Mouse (Mus musculus) MEL (cell line): ENCODE results near the gene Lrig3. TPM values are rescaled to one million over a fixed set of nuclear protein-coding genes. Genes with fewer than 3 reads are reported as not detected.

Experiments
- DNase-seq: peaks from one replicate; pipeline ENCODE4 v3.0.0; 2011; ENCODE audit warnings: low read depth, low spot score
- H3K27ac ChIP-seq: 2 replicates; pipeline ENCODE4 v1.5.1; 2012; ENCODE audit warnings: low read depth, mild to moderate bottlenecking, control low read depth, low read length, moderate library complexity; ENCODE audit not compliant: control insufficient read depth
- H3K27me3 ChIP-seq, 2 experiments: fragments of 150-350 bp in 1 of 2; sonication (generic) in 1 of 2; 2 replicates each; pipeline ENCODE4 v1.6.1; 2012; ENCODE audit warnings: low read length in 2 of 2, mild to moderate bottlenecking in 2 of 2, improper control_type of control experiment in 1 of 2, moderate library complexity in 1 of 2; ENCODE audit not compliant: insufficient read depth in 2 of 2, control insufficient read depth in 1 of 2
- H3K36me3 ChIP-seq, 2 experiments: 2 replicates each; pipeline ENCODE4 v1.6.1; 2012 to 2014; ENCODE audit warnings: low read length in 2 of 2, improper control_type of control experiment in 1 of 2, inconsistent platforms in 1 of 2, mild to moderate bottlenecking in 1 of 2; ENCODE audit not compliant: insufficient read depth in 2 of 2, control insufficient read depth in 1 of 2
- H3K4me1 ChIP-seq, 2 experiments: fragments of 150-350 bp in 1 of 2; sonication (generic) in 1 of 2; 2 replicates each; pipeline ENCODE4 v1.6.1; 2012; ENCODE audit warnings: low read length in 2 of 2, improper control_type of control experiment in 1 of 2, mild to moderate bottlenecking in 1 of 2; ENCODE audit not compliant: insufficient read depth in 2 of 2, control insufficient read depth in 1 of 2
- H3K4me3 ChIP-seq, 2 experiments: fragments of 150-350 bp in 1 of 2; sonication (generic) in 1 of 2; 2 replicates each; pipeline ENCODE4 v1.5.1; 2012; ENCODE audit warnings: low read depth in 2 of 2, low read length in 2 of 2, mild to moderate bottlenecking in 2 of 2, moderate library complexity in 2 of 2, control low read depth in 1 of 2, improper control_type of control experiment in 1 of 2; ENCODE audit not compliant: control insufficient read depth in 1 of 2, insufficient read depth in 1 of 2
- H3K79me2 ChIP-seq: 2 replicates; pipeline ENCODE4 v1.6.1; 2012; ENCODE audit warnings: mild to moderate bottlenecking, low read length, moderate library complexity; ENCODE audit not compliant: control insufficient read depth, poor library complexity, insufficient read depth
- H3K9ac ChIP-seq: 2 replicates; pipeline ENCODE4 v1.6.1; 2012; ENCODE audit warnings: low read depth, mild to moderate bottlenecking, control low read depth, low read length, moderate library complexity; ENCODE audit not compliant: control insufficient read depth, poor library complexity, severe bottlenecking
- H3K9me3 ChIP-seq: fragments of 150-350 bp; sonication (generic); replicated peaks from 2 replicates; pipeline ENCODE4 v1.6.1; 2012; ENCODE audit warnings: mild to moderate bottlenecking, low read length, improper control_type of control experiment, moderate library complexity; ENCODE audit not compliant: insufficient read depth
- BHLHE40 ChIP-seq: IDR thresholded peaks from 2 replicates; pipeline ENCODE4 v1.6.1; 2012; ENCODE audit warnings: low read depth, mild to moderate bottlenecking, inconsistent platforms, low read length, improper control_type of control experiment, borderline replicate concordance
- CHD1 ChIP-seq: IDR thresholded peaks from 2 replicates; pipeline ENCODE4 v1.6.1; 2012; ENCODE audit warnings: low read depth, mild to moderate bottlenecking, inconsistent platforms, low read length, improper control_type of control experiment
- CHD2 ChIP-seq: IDR thresholded peaks from 2 replicates; pipeline ENCODE4 v1.6.1; 2011; ENCODE audit warnings: low read length, improper control_type of control experiment
- EP300 ChIP-seq, 2 experiments: IDR thresholded peaks; 2 replicates each; pipeline ENCODE4 v1.6.1; 2011; ENCODE audit warnings: improper control_type of control experiment in 2 of 2, low read length in 2 of 2, low read depth in 1 of 2, mild to moderate bottlenecking in 1 of 2
- HCFC1 ChIP-seq: IDR thresholded peaks from 2 replicates; pipeline ENCODE4 v1.6.1; 2012; ENCODE audit warnings: low read depth, mild to moderate bottlenecking, inconsistent platforms, low read length, improper control_type of control experiment, moderate library complexity
- MAFK ChIP-seq: IDR thresholded peaks from 2 replicates; pipeline ENCODE4 v1.6.1; 2011; ENCODE audit warnings: low read depth, mild to moderate bottlenecking, low read length, improper control_type of control experiment, borderline replicate concordance
- MAX ChIP-seq: IDR thresholded peaks from 2 replicates; pipeline ENCODE4 v1.6.1; 2011; ENCODE audit warnings: low read length, improper control_type of control experiment
- MXI1 ChIP-seq: IDR thresholded peaks from 2 replicates; pipeline ENCODE4 v1.6.1; 2011; ENCODE audit warnings: mild to moderate bottlenecking, low read depth, low read length, improper control_type of control experiment
- MYB ChIP-seq: IDR thresholded peaks from 2 replicates; pipeline ENCODE4 v1.6.1; 2011; ENCODE audit warnings: mild to moderate bottlenecking, low read depth, low read length, improper control_type of control experiment
- MYC ChIP-seq: IDR thresholded peaks from 2 replicates; pipeline ENCODE4 v1.6.1; 2011; ENCODE audit warnings: low read depth, mild to moderate bottlenecking, low read length, improper control_type of control experiment, moderate library complexity
- NELFE ChIP-seq: IDR thresholded peaks from 2 replicates; pipeline ENCODE4 v1.6.1; 2011; ENCODE audit warnings: low read depth, low read length, improper control_type of control experiment
- RCOR1 ChIP-seq: IDR thresholded peaks from 2 replicates; pipeline ENCODE4 v1.6.1; 2012; ENCODE audit warnings: low read depth, mild to moderate bottlenecking, inconsistent platforms, low read length, improper control_type of control experiment
- SMC3 ChIP-seq: IDR thresholded peaks from 2 replicates; pipeline ENCODE4 v1.6.1; 2011; ENCODE audit warnings: low read depth, low read length, improper control_type of control experiment
- UBTF ChIP-seq: IDR thresholded peaks from 2 replicates; pipeline ENCODE4 v1.6.1; 2012; ENCODE audit warnings: low read depth, mild to moderate bottlenecking, inconsistent platforms, low read length, improper control_type of control experiment, moderate library complexity, borderline replicate concordance; ENCODE audit not compliant: insufficient read depth
- USF1 ChIP-seq: IDR thresholded peaks from 2 replicates; pipeline ENCODE4 v1.6.1; 2014; ENCODE audit warnings: low read depth, mild to moderate bottlenecking, inconsistent platforms, low read length, improper control_type of control experiment, moderate library complexity
- ZKSCAN1 ChIP-seq: IDR thresholded peaks from 2 replicates; pipeline ENCODE4 v1.6.1; 2012; ENCODE audit warnings: low read depth, mild to moderate bottlenecking, inconsistent platforms, low read length, improper control_type of control experiment, moderate library complexity
- ZNF384 ChIP-seq: IDR thresholded peaks from 2 replicates; pipeline ENCODE4 v1.6.1; 2012; ENCODE audit warnings: low read depth, mild to moderate bottlenecking, inconsistent platforms, low read length, improper control_type of control experiment
- polyA plus RNA-seq, 2 experiments: library from polyadenylated mRNA; stranded (reverse) in 1 of 2; unstranded in 1 of 2; fragments of >175 nt in 1 of 2; fragments of >200 nt in 1 of 2; gene quantifications; 2 replicates each; pipeline versions ENCODE4 v1.2.1 to v1.2.4; 2012; ENCODE audit warnings: low replicate concordance in 2 of 2, low read depth in 1 of 2; ENCODE audit not compliant: insufficient read length in 2 of 2, insufficient read depth in 1 of 2, missing spikeins in 1 of 2
- total RNA-seq: library from RNA; depleted of rRNA; stranded (reverse); fragments of 300-350 nt; gene quantifications from 2 replicates; pipeline ENCODE4 v1.2.3, GENCODE M21; 2012

Gene Lrig3
- total and polyA plus RNA-seq, 3 experiments: not detected

DNA sequence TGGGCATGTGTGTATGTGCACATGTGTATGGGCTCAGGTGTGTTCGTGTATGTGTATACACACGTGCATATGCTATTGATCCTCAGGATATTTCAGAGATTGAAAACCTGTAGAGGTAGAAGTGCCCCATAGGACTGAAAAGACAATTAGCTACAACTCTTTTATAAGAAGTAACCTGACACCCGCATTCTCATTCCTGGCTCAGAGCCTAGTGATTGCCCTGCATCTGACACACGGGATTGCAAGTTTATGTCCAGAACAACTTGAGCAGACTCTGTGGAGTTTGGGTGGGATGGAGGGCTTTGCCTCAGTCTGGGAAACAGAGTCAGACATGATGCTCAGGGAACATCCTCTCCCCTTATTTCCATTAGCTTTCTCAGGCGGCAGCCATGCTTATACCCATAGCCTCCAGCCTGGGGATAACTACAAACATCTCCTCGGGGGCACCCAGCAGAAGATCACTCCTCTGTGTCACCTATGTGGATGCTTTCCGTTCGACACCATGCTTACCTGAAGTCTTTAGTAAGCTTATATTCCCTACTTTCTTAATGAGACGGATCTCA lies 18.6 kb downstream of the Lrig3 start:
- H3K36me3 ChIP-seq: no peaks in the 10 kb centered on the region
- H3K27ac ChIP-seq: no peak overlapping the region
- no peaks in the 10 kb centered on the region for H3K79me2 ChIP-seq
- no peak for TF ChIP-seq MAX
- TF ChIP-seq HCFC1: no peak
- no peak for TF ChIP-seq SMC3
- no peak for TF ChIP-seq MXI1
- TF ChIP-seq NELFE: no peak
- no peak for TF ChIP-seq ZNF384
- no peak for TF ChIP-seq ZKSCAN1
- H3K27me3 ChIP-seq: no peaks in the 10 kb centered on the region
- no peak for DNase-seq
- no peak overlapping the region for H3K4me3 ChIP-seq
- no peaks in the 10 kb centered on the region for H3K9me3 ChIP-seq
- H3K9ac ChIP-seq: no peak overlapping the region
- no peaks in the 10 kb centered on the region for H3K4me1 ChIP-seq

DNA sequence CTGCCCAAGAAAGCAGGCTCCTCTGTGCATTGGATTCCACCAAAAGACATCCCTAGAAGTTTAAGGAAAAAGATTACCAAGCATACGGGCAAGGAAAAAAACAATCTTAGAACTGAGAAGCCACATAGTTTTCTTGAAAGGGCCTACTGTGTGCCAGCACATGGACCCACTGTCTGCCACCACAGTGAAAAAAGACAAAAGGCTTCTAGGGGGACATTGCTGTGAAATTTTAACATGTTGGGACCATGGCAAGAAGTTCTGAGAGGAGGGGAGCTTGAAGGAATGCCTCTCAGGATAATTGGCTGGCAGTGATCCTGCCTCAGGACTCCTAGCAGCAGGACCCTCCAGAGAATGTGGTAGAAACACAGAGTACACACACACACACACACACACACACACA lies 19.8 kb downstream of the Lrig3 start:
- TF ChIP-seq CHD2 (no peak), BHLHE40 (no peak), SMC3 (no peak), UBTF (no peak), MYC (no peak), USF1 (no peak), MAFK (no peak), MYB (no peak), RCOR1 (no peak), CHD1 (no peak), EP300 (IDR thresholded peaks at IDR 0.05; ENCODE audit: low read depth in 1 of 2, low read length in 2 of 2) (no peak)
- TF ChIP-seq, all 39 proteins: peak for 0
- Histone ChIP-seq H3K9ac (no peak overlapping the region), H3K27me3 (no peaks in the 10 kb centered on the region), H3K4me1 (no peaks in the 10 kb centered on the region), H3K27ac (no peak overlapping the region), H3K9me3 (no peaks in the 10 kb centered on the region), H3K4me3 (no peak overlapping the region), H3K36me3 (no peaks in the 10 kb centered on the region), H3K79me2 (no peaks in the 10 kb centered on the region)
- no peak for DNase-seq
